16 mouse cellular contexts compared by ENCODE assay signal in the genomic region with DNA sequence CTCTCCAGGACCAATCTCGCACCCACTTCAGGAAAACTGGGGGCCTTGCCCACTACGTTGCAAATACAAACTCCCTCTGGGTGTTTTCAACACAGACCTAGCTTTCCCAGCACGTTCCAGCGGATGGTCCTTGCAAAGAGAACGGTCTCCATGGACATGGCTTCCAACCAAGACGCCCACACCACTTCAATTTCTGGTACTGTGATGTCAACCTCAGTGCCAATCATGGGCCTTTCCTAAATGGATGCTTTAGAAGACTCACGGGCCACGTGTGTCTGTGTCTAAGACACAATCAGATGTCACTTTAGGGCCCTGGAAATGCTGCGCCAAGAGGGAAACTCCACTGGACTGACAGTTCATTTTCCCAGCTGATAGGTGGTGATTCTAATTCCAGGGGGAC.
A peak's percentile ranks its signal among the peaks of the same experiment; 100 is the strongest.
DNase-seq lines count a peak whose midpoint lies in the region.
"Had no signal": no experiment of that assay in that cellular context is flagged by ENCODE, and none has a peak within 500 bp of the region (broad histone marks: within the 10 kb centered on the region; RNA-seq: fewer than 3 reads in every experiment).

No protein-coding gene starts in this region.

- peak; percentile 52 to 63 for DNase-seq in layer of hippocampus, adult 18-20 months (ENCODE audit: low spot score in 2 of 2)
- no peak for DNase-seq in layer of hippocampus, adult 9-10 months (ENCODE audit: low spot score)
- peak; percentile 62 for DNase-seq in layer of hippocampus, adult 9-11 months
- no peak for DNase-seq in layer of hippocampus, postnatal 25 days (ENCODE audit: extremely low spot score in 1 of 2, low spot score in 1 of 2)
- DNase-seq in left cerebral cortex, postnatal 14 days (ENCODE audit: low spot score in 2 of 2) = peak; percentile 48 to 72
- no peak for DNase-seq in left cerebral cortex, postnatal 4 days
- peak; percentile 36 for DNase-seq in brain, adult 2 months (ENCODE audit: low read depth, low spot score)
- DNase-seq: adrenal gland, adult 8-10 months; adrenal gland, postnatal 14 days; adrenal gland, postnatal 36 days; B cell, adult 2 months; cerebellum, adult 11 months; cerebellum, adult 18-20 months; cerebellum, adult 8-10 months; cerebellum, adult 9-11 months; cerebellum, postnatal 25 days had no signal

- intact Hi-C loops in left cerebral cortex, postnatal 14 days (cut with DNase I) = no loop called here
- intact Hi-C loops in left cerebral cortex, postnatal 4 days (cut with DNase I) = no loop called here

Comparison
In these comparisons a context has a peak if more than half of its experiments do, and no peak if none do; other contexts are left out.
1. DNase-seq: peak in layer of hippocampus, adult 18-20 months (2 of 2), layer of hippocampus, adult 9-11 months (single experiment), left cerebral cortex, postnatal 14 days (2 of 2) and brain, adult 2 months (single experiment); none in layer of hippocampus, adult 9-10 months (single experiment), layer of hippocampus, postnatal 25 days (0 of 2) and left cerebral cortex, postnatal 4 days (single experiment).